Mouse (Mus musculus) hindbrain, embryonic 13.5 days (tissue): ENCODE measurements at regions not wholly inside any gene's neighbourhood (a gene's known extent, or its start where the extent isn't known, plus 50 kb on each side); places are given as distances from the start of the nearest gene placed in this dataset.

ENCODE experiments used
- ATAC-seq: fragments of 200-750 bp; cut with Nextera tagmentation; 2 replicates; pipeline ENCODE4 v1.8.0; 2017; ENCODE audit warnings: moderate TSS enrichment; ENCODE audit not compliant: low FRiP score
- H3K27ac ChIP-seq: fragments of 300-500 bp; sonication (generic); 2 replicates; pipeline ENCODE4 v1.5.1; 2015; ENCODE audit warnings: inconsistent platforms, mild to moderate bottlenecking, moderate library complexity
- H3K27me3 ChIP-seq: fragments of 300-500 bp; sonication (generic); 2 replicates; pipeline ENCODE4 v1.6.1; 2015; ENCODE audit warnings: mild to moderate bottlenecking, inconsistent platforms
- H3K36me3 ChIP-seq: fragments of 300-500 bp; sonication (generic); 2 replicates; pipeline ENCODE4 v1.6.1; 2015; ENCODE audit warnings: mild to moderate bottlenecking, inconsistent platforms
- H3K4me1 ChIP-seq: fragments of 300-500 bp; sonication (generic); replicated peaks from 2 replicates; pipeline ENCODE4 v1.6.1; 2015; ENCODE audit warnings: inconsistent platforms
- H3K4me2 ChIP-seq: fragments of 300-500 bp; sonication (generic); 2 replicates; pipeline ENCODE4 v1.6.1; 2015; ENCODE audit warnings: inconsistent platforms, mild to moderate bottlenecking, moderate library complexity
- H3K4me3 ChIP-seq: fragments of 300-500 bp; sonication (generic); 2 replicates; pipeline ENCODE4 v1.5.1; 2015; ENCODE audit warnings: mild to moderate bottlenecking, inconsistent platforms
- H3K9ac ChIP-seq: fragments of 300-500 bp; sonication (generic); 2 replicates; pipeline ENCODE4 v1.6.1; 2015; ENCODE audit warnings: mild to moderate bottlenecking, inconsistent platforms
- H3K9me3 ChIP-seq: fragments of 300-500 bp; sonication (generic); 2 replicates; pipeline ENCODE4 v1.6.1; 2016; ENCODE audit warnings: inconsistent platforms
- WGBS: fragments of 180-500 bp; shearing (Covaris S2); methylation state at CpG from one replicate; pipeline ENCODE4 v1.1.7; 2015; 5-methylcytosine and 5-hydroxymethylcytosine counted together

- Histone ChIP-seq H3K4me3 (no peak overlapping the region), H3K4me1 (no peaks in the 10 kb centered on the region), H3K9ac (no peak overlapping the region), H3K27me3 (no peaks in the 10 kb centered on the region), H3K36me3 (no peaks in the 10 kb centered on the region), H3K9me3 (no peaks in the 10 kb centered on the region), H3K4me2 (no peak overlapping the region), H3K27ac (no peak overlapping the region)
- 84% methylated on average over 12 of the region's 12 CpGs for WGBS
- no peak for ATAC-seq
These were observed 74.6 kb upstream of the Ado start for GRCm38 (mm10) chr10:67623338-67623737.

- H3K4me2 ChIP-seq, result no peak overlapping the region
- no peaks in the 10 kb centered on the region for H3K4me1 ChIP-seq
- no peaks in the 10 kb centered on the region for H3K27me3 ChIP-seq
- ATAC-seq, result no peak
- WGBS, result 89% methylated on average over 8 of the region's 8 CpGs
- no peak overlapping the region for H3K4me3 ChIP-seq
- H3K36me3 ChIP-seq, result no peaks in the 10 kb centered on the region
- H3K9ac ChIP-seq, result no peak overlapping the region
- no peak overlapping the region for H3K27ac ChIP-seq
- no peaks in the 10 kb centered on the region for H3K9me3 ChIP-seq
These were observed 71.3 kb upstream of the Ado start for GRCm38 (mm10) chr10:67620018-67620417.

GRCm38 (mm10) chr10:67618112-67618511 is 69.4 kb upstream of the Ado start:
- H3K4me1 ChIP-seq, result no peaks in the 10 kb centered on the region
- H3K9ac ChIP-seq, result no peak overlapping the region
- no peak overlapping the region for H3K4me2 ChIP-seq
- ATAC-seq, result no peak
- WGBS, result 82% methylated on average over 5 of the region's 5 CpGs
- H3K4me3 ChIP-seq, result no peak overlapping the region
- no peak overlapping the region for H3K27ac ChIP-seq
- no peaks in the 10 kb centered on the region for H3K9me3 ChIP-seq
- H3K27me3 ChIP-seq, result no peaks in the 10 kb centered on the region
- H3K36me3 ChIP-seq, result no peaks in the 10 kb centered on the region

GRCm38 (mm10) chr10:67615016-67615415 is 66.3 kb upstream of the Ado start:
- Histone ChIP-seq H3K9me3 (no peaks in the 10 kb centered on the region), H3K27me3 (no peaks in the 10 kb centered on the region), H3K9ac (no peak overlapping the region), H3K4me3 (no peak overlapping the region), H3K27ac (no peak overlapping the region), H3K4me2 (no peak overlapping the region), H3K4me1 (no peaks in the 10 kb centered on the region), H3K36me3 (no peaks in the 10 kb centered on the region)
- no peak for ATAC-seq
- WGBS, result 70% methylated on average over 3 of the region's 3 CpGs

GRCm38 (mm10) chr10:67610689-67611088 is 61.9 kb upstream of the Ado start:
- no peaks in the 10 kb centered on the region for H3K27me3 ChIP-seq
- 95% methylated on average over 6 of the region's 6 CpGs for WGBS
- ATAC-seq, result no peak
- no peak overlapping the region for H3K4me2 ChIP-seq
- H3K4me1 ChIP-seq, result no peaks in the 10 kb centered on the region
- no peaks in the 10 kb centered on the region for H3K9me3 ChIP-seq
- H3K9ac ChIP-seq, result no peak overlapping the region
- H3K27ac ChIP-seq, result no peak overlapping the region
- no peaks in the 10 kb centered on the region for H3K36me3 ChIP-seq
- H3K4me3 ChIP-seq, result no peak overlapping the region

GRCm38 (mm10) chr10:67608033-67608432 is 59.3 kb upstream of the Ado start:
- 41% methylated on average over 5 of the region's 5 CpGs for WGBS
- ATAC-seq, result no peak
- Histone ChIP-seq H3K9me3 (no peaks in the 10 kb centered on the region), H3K36me3 (no peaks in the 10 kb centered on the region), H3K9ac (no peak overlapping the region), H3K4me1 (no peaks in the 10 kb centered on the region), H3K4me2 (no peak overlapping the region), H3K4me3 (no peak overlapping the region), H3K27ac (no peak overlapping the region), H3K27me3 (no peaks in the 10 kb centered on the region)

GRCm38 (mm10) chr10:67607297-67608032 is 58.7 kb upstream of the Ado start:
- Histone ChIP-seq H3K9me3 (no peaks in the 10 kb centered on the region), H3K27me3 (no peaks in the 10 kb centered on the region), H3K4me2 (no peak overlapping the region), H3K4me3 (no peak overlapping the region), H3K36me3 (no peaks in the 10 kb centered on the region), H3K9ac (no peak overlapping the region), H3K27ac (no peak overlapping the region), H3K4me1 (no peaks in the 10 kb centered on the region)
- 78% methylated on average over 9 of the region's 9 CpGs for WGBS
- no peak for ATAC-seq

GRCm38 (mm10) chr10:67606739-67607138 is 58.0 kb upstream of the Ado start:
- Histone ChIP-seq H3K4me3 (no peak overlapping the region), H3K27ac (no peak overlapping the region), H3K9me3 (no peaks in the 10 kb centered on the region), H3K4me2 (no peak overlapping the region), H3K36me3 (no peaks in the 10 kb centered on the region), H3K27me3 (no peaks in the 10 kb centered on the region), H3K4me1 (no peaks in the 10 kb centered on the region), H3K9ac (no peak overlapping the region)
- no peak for ATAC-seq
- WGBS, result 91% methylated on average over 1 of the region's 1 CpGs

- H3K36me3 ChIP-seq, result no peaks in the 10 kb centered on the region
- H3K4me2 ChIP-seq, result no peak overlapping the region
- no peak for ATAC-seq
These were observed 50.6 kb upstream of the Ado start for GRCm38 (mm10) chr10:67599390-67599789.

GRCm38 (mm10) chr10:67598590-67599047 is 49.9 kb upstream of the Ado start:
- Histone ChIP-seq H3K4me2 (no peak overlapping the region), H3K4me3 (no peak overlapping the region), H3K27ac (no peak overlapping the region), H3K4me1 (no peaks in the 10 kb centered on the region), H3K9ac (no peak overlapping the region), H3K9me3 (no peaks in the 10 kb centered on the region), H3K27me3 (no peaks in the 10 kb centered on the region), H3K36me3 (no peaks in the 10 kb centered on the region)
- ATAC-seq, result no peak
- WGBS, result 85% methylated on average over 7 of the region's 7 CpGs

More at GRCm38 (mm10) chr10:67599390-67599789, 50.6 kb upstream of the Ado start:
- H3K9ac ChIP-seq, result no peak overlapping the region
- no peaks in the 10 kb centered on the region for H3K4me1 ChIP-seq
- H3K9me3 ChIP-seq, result no peaks in the 10 kb centered on the region
- 94% methylated on average over 7 of the region's 7 CpGs for WGBS
- no peaks in the 10 kb centered on the region for H3K27me3 ChIP-seq
- no peak overlapping the region for H3K4me3 ChIP-seq
- H3K27ac ChIP-seq, result no peak overlapping the region
